Mouse (Mus musculus) heart, adult 2 months (tissue): ENCODE measurements at regions not wholly inside any gene's neighbourhood (a gene's known extent, or its start where the extent isn't known, plus 50 kb on each side); places are given as distances from the start of the nearest gene placed in this dataset.

Experiments
- CTCF ChIP-seq: fragments of 200-600 bp; IDR thresholded peaks from 2 replicates; pipeline ENCODE4 v1.8.1; 2022; ENCODE audit warnings: antibody characterized with exemption, mild to moderate bottlenecking, moderate library complexity
- POLR2A ChIP-seq: fragments of 200-500 bp; IDR thresholded peaks from 2 replicates; pipeline ENCODE4 v1.6.1; 2011; ENCODE audit warnings: mild to moderate bottlenecking, low read depth, low read length, control low read depth; ENCODE audit not compliant: insufficient read depth

- TF ChIP-seq CTCF = no peak
- TF ChIP-seq POLR2A = no peak
Observed at GRCm38 (mm10) chr4:143038626-143039025, 174.2 kb downstream of the Prdm2 start.
